20 mouse cellular contexts compared by ENCODE assay signal in the genomic region with DNA sequence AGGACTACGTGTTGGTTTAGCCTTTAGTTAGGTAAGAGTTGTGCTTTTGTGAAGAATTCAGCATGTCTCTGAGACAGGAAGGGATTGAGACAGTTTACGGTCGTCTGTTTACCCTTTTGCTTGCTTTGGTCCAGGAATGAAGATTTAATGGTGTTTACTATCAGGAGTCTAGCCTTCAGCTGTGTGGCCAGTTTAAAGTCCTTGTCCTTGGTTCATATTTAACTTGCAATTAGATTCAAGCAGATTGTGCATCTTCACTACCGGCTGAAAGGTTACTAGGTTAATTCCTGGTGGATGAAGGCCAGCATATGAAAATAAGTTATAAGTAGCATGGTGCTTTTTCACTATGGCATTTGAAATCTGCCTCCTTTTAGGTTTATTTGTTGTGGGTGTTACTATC.
"Had no signal": no experiment of that assay in that cellular context is flagged by ENCODE, and none has a peak within 500 bp of the region (broad histone marks: within the 10 kb centered on the region; RNA-seq: fewer than 3 reads in every experiment).

No protein-coding gene starts in this region.

- H3K36me3 ChIP-seq: limb, embryonic 10.5 days; limb, embryonic 13.5 days; liver, embryonic 12.5 days; liver, embryonic 15.5 days; lung, embryonic 15.5 days; midbrain, embryonic 10.5 days; midbrain, embryonic 13.5 days; neural tube, embryonic 13.5 days had no signal

- H3K4me3 ChIP-seq: limb, embryonic 10.5 days; limb, embryonic 13.5 days; liver, embryonic 12.5 days; liver, embryonic 15.5 days; lung, embryonic 15.5 days; megakaryocyte, embryonic 14.5 days; midbrain, embryonic 10.5 days; midbrain, embryonic 13.5 days; myocyte; neural tube, embryonic 13.5 days had no signal

- H3K4me1 ChIP-seq: limb, embryonic 10.5 days; limb, embryonic 13.5 days; liver, embryonic 12.5 days; liver, embryonic 15.5 days; lung, embryonic 15.5 days; megakaryocyte, embryonic 14.5 days; midbrain, embryonic 10.5 days; midbrain, embryonic 13.5 days; neural tube, embryonic 13.5 days had no signal

- H3K4me2 ChIP-seq: limb, embryonic 13.5 days; liver, embryonic 12.5 days; liver, embryonic 15.5 days; lung, embryonic 15.5 days; midbrain, embryonic 13.5 days; neural tube, embryonic 13.5 days had no signal

- ATAC-seq: inflammation-experienced regulatory T-cells, adult 6 months; intestine, embryonic 16.5 days; liver, embryonic 12.5 days; midbrain, embryonic 13.5 days; midbrain, embryonic 16.5 days had no signal

- H3K27ac ChIP-seq: limb, embryonic 10.5 days; limb, embryonic 13.5 days; liver, embryonic 12.5 days; liver, embryonic 15.5 days; lung, embryonic 15.5 days; midbrain, embryonic 10.5 days; midbrain, embryonic 13.5 days; neural tube, embryonic 13.5 days had no signal

- H3K27me3 ChIP-seq: lung, embryonic 15.5 days; midbrain, embryonic 13.5 days; neural tube, embryonic 13.5 days had no signal

- DNase-seq: liver; lung, adult 18-20 months; lung, postnatal 10 days; lung, postnatal 36 days; retina, postnatal 1 day; thymus, adult 18-20 months; thymus, postnatal 36 days had no signal

- H3K9me3 ChIP-seq: limb, embryonic 10.5 days; limb, embryonic 13.5 days; liver, embryonic 12.5 days; liver, embryonic 15.5 days; lung, embryonic 15.5 days; megakaryocyte, embryonic 14.5 days; midbrain, embryonic 10.5 days; midbrain, embryonic 13.5 days; neural tube, embryonic 13.5 days had no signal

- H3K9ac ChIP-seq: limb, embryonic 13.5 days; liver, embryonic 12.5 days; liver, embryonic 15.5 days; lung, embryonic 15.5 days; midbrain, embryonic 13.5 days; neural tube, embryonic 13.5 days had no signal
